Mouse (Mus musculus) layer of hippocampus, adult 18-20 months (tissue): ENCODE data around the gene Gsk3b. TPM values are rescaled to one million over a fixed set of nuclear protein-coding genes. Genes with fewer than 3 reads are reported as not detected.

Experiments used
- DNase-seq, 2 experiments: peaks; one replicate each; pipeline ENCODE4 v3.0.0; 2022; ENCODE audit warnings: low spot score in 2 of 2
- total RNA-seq, 2 experiments: library from RNA; stranded (reverse); gene quantifications; 2 replicates each; pipeline ENCODE4 v1.2.3; 2021

Gsk3b gene
- total RNA-seq, 2 experiments from 2014 or later = 145 to 146 TPM

- no peak for DNase-seq
Measured at GRCm38 (mm10) chr16:38099325-38099724, 10.5 kb downstream of the Gsk3b start.

- DNase-seq = no peak
Measured at GRCm38 (mm10) chr16:38100569-38100968, 11.8 kb downstream of the Gsk3b start.

GRCm38 (mm10) chr16:38105453-38105852, 16.7 kb downstream of the Gsk3b start:
- DNase-seq = no peak

- DNase-seq = no peak
Measured at GRCm38 (mm10) chr16:38106542-38106941, 17.7 kb downstream of the Gsk3b start.

GRCm38 (mm10) chr16:38110001-38110400, 21.2 kb downstream of the Gsk3b start:
- no peak for DNase-seq

GRCm38 (mm10) chr16:38110575-38110974, 21.8 kb downstream of the Gsk3b start:
- DNase-seq = no peak

- peak in 1 of 2 experiments; percentile 42 for DNase-seq
Measured at GRCm38 (mm10) chr16:38114074-38114473, 25.3 kb downstream of the Gsk3b start.

GRCm38 (mm10) chr16:38117909-38118308, 29.1 kb downstream of the Gsk3b start:
- DNase-seq = peak in 1 of 2 experiments; percentile 21

- no peak for DNase-seq
Measured at GRCm38 (mm10) chr16:38118723-38119122, 29.9 kb downstream of the Gsk3b start.

- DNase-seq = no peak
Measured at GRCm38 (mm10) chr16:38119286-38119685, 30.5 kb downstream of the Gsk3b start.

- no peak for DNase-seq
Measured at GRCm38 (mm10) chr16:38129171-38129570, 40.4 kb downstream of the Gsk3b start.

GRCm38 (mm10) chr16:38131041-38131440, 42.2 kb downstream of the Gsk3b start:
- DNase-seq = no peak

- DNase-seq = peak in 1 of 2 experiments; percentile 32
Measured at GRCm38 (mm10) chr16:38131756-38132155, 43.0 kb downstream of the Gsk3b start.

- no peak for DNase-seq
Measured at GRCm38 (mm10) chr16:38132210-38132609, 43.4 kb downstream of the Gsk3b start.

GRCm38 (mm10) chr16:38137296-38137695, 48.5 kb downstream of the Gsk3b start:
- peak in 1 of 2 experiments; percentile 30 for DNase-seq

- DNase-seq = no peak
Measured at GRCm38 (mm10) chr16:38144898-38145297, 56.1 kb downstream of the Gsk3b start.

GRCm38 (mm10) chr16:38150555-38150954, 61.8 kb downstream of the Gsk3b start:
- DNase-seq = no peak

GRCm38 (mm10) chr16:38157854-38158622, 69.2 kb downstream of the Gsk3b start:
- no peak for DNase-seq

- DNase-seq = no peak
Measured at GRCm38 (mm10) chr16:38162019-38162418, 73.2 kb downstream of the Gsk3b start.

- DNase-seq = no peak
Measured at GRCm38 (mm10) chr16:38164811-38165591, 76.2 kb downstream of the Gsk3b start.

GRCm38 (mm10) chr16:38168971-38169370, 80.2 kb downstream of the Gsk3b start:
- no peak for DNase-seq

GRCm38 (mm10) chr16:38179150-38179549, 90.3 kb downstream of the Gsk3b start:
- no peak for DNase-seq
